Mouse (Mus musculus): ENCODE results near the gene 2810408A11Rik.
"Not testable (repeated sequence)": the region's sequence is repeated elsewhere in the genome, so short reads cannot be mapped to it uniquely, and the experiment has no call there.

Gene 2810408A11Rik

DNA sequence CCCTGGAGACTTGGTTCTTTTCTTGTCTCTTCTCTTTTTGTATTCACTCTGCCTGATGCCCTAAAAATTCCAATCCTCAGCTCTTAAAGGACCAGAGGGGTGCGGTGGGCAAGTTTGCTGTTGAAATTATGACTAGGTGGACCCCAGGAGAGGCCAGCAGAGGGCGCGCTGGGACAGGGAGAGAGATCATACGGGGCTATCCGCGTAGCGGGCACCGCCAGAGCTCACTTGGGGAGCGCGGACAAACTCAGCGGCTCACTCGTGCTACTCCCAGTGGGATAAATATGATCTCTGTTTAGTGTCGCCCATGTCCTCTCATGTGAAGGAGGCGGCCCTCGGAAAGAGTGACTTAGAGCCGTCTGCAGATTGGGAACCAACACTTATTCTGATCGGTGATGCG is 33.4 kb upstream of the 2810408A11Rik start:
- in situ Hi-C loops (cut with MboI; ENCODE audit: low pct_unique_long_range_greater_than_20kb in 1 of 2, low sequenced_read_pairs in 2 of 2, unreplicated experiment in 1 of 2): no loop called here

DNA sequence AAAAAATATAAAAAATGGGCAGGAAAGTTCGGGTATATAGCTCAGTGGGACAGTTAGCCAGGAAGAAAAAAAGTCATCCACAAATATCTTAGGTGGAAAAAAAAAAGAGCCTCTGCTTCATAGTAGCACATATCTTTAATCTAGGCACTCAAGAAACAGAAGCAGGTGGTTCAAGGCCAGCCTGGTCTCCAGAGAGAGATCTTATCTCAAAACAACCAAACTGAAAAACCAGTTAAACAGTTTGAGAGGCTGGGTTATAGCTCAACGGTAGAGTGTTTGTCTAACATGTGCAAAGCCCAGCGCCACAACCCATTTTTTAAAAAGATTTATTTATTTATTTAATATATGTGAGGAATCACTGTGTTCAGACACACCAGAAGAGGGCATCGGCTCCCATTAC is 32.3 kb upstream of the 2810408A11Rik start:
- in situ Hi-C loops (cut with MboI; ENCODE audit: low pct_unique_long_range_greater_than_20kb in 1 of 2, low sequenced_read_pairs in 2 of 2, unreplicated experiment in 1 of 2): no loop called here

DNA sequence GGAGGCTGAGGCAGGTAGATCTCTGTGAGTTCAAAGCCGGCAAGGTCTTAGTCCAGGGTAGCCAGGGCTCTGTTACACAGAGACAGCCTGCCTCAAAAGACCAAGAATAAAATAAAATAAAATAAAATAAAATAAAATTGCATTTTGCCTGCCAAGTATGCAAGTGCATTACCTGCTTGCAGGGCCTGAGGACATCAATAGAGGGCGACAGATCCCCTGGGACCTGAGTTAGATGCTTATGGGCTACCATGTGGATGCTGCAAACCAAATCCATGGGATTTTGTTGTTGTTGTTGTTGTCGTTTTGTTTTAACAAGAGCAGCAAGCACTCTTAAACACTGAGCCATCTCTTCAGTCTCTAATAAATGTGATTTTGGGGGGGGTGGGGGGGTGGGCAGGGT is 31.5 kb upstream of the 2810408A11Rik start:
- in situ Hi-C loops (cut with MboI; ENCODE audit: low pct_unique_long_range_greater_than_20kb in 1 of 2, low sequenced_read_pairs in 2 of 2, unreplicated experiment in 1 of 2): no loop called here

GRCm38 (mm10) chr11:69931769-69932168 is 31.0 kb upstream of the 2810408A11Rik start:
- in situ Hi-C loops (cut with MboI; ENCODE audit: low pct_unique_long_range_greater_than_20kb in 1 of 2, low sequenced_read_pairs in 2 of 2, unreplicated experiment in 1 of 2): no loop called here

DNA sequence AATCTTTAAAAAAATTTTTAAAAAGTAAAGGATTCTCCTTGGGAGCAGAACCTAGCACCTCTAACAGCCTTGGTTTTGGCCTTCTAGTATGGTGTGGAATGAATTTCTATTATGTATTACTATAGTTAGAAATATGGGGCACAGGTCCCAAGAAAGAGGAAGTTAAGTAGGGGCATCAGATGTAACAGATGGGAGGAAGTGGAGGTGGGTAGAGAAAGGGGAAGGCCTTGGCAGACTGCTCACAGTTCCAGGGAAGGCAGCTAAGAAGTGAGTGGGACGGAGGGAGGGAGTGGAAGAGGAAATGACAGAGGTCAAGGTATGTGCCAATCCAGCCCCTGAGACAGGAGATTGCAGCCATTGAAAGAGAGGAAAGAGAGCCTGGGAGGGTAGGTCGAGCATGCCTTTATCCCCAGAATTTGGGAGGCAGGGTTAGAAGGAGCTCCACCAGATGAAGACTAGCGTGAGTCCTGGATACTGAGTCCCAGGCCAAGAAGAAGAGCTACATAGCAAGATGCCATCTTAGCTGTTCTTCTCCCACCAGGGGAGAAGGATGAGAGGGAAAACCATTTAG is 30.3 kb upstream of the 2810408A11Rik start:
- in situ Hi-C loops (cut with MboI; ENCODE audit: low pct_unique_long_range_greater_than_20kb in 1 of 2, low sequenced_read_pairs in 2 of 2, unreplicated experiment in 1 of 2): no loop called here

DNA sequence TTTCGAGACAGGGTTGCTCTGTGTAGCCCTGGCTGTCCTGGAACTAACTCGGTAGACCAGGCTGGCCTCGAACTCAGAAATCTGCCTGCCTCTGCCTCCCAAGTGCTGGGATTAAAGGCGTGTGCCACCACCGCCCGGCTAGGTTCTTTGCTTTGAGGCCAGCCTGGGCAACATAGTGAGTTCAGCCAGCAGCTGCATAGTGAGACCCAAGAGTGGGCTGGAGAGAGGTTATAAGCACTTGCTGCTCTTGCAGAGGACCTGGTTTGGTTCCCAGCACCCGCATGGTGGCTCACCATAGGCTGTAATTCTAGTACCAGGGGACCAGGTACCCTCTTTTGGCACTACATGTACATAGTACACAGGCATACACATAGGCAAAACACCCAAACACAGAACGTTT is 29.4 kb upstream of the 2810408A11Rik start:
- in situ Hi-C loops (cut with MboI; ENCODE audit: low pct_unique_long_range_greater_than_20kb in 1 of 2, low sequenced_read_pairs in 2 of 2, unreplicated experiment in 1 of 2): not testable (repeated sequence)

DNA sequence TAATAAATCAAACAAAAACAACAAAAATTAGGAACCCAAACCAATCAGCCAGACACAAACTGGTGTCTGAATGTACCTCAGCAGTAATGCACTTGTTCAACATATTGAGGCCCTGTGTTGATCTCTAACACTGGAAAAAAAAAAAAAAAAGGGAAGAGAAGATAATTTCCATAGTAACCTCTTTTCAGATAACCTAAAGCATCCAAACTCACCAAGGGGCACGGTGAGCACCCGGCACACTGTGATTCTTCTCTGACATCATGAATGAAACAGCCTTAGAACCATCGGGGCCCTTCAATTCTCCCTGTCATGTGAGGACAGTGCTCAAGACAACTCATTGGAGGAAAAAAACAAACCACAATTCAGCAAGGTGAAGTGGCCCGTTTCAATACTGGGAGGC is 28.9 kb upstream of the 2810408A11Rik start:
- in situ Hi-C loops (cut with MboI; ENCODE audit: low pct_unique_long_range_greater_than_20kb in 1 of 2, low sequenced_read_pairs in 2 of 2, unreplicated experiment in 1 of 2): no loop called here

DNA sequence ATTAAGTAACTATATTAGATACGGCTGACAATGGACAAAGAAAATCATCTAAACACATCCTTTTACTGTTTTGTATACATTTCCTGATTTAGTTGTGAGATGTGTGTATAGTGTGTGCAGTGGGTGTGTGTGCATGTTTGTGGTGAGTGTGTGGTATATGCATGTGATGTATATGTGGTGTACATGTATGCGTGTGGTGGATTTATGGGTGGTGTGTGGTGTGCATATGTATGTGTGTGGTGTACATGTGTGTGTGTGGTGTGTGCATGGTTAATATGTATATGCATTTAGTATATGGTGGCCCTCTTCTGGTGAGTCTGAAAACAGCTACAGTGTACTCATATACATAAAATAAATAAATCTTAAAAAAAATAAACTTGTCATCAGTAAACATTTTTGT is 26.7 kb upstream of the 2810408A11Rik start:
- in situ Hi-C loops (cut with MboI; ENCODE audit: low pct_unique_long_range_greater_than_20kb in 1 of 2, low sequenced_read_pairs in 2 of 2, unreplicated experiment in 1 of 2): no loop called here

DNA sequence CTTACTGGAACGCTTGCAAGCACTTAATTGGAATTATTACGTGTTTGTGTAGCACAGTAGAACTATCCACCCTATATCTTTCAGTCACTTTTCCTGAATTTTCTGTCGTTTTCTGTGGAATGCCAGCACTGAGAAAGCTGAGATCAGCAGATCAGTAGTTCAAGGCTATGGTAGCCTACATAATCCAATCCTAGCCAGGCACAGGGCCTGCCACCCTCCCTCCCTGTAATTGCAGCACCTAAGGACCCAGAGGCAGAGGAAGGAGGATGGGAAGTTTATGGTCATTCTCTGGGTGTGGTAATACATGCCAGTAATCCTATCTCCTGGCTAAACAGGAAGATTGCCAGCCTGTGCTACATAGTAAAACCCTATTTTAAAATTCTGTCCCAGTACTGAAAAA is 22.0 kb upstream of the 2810408A11Rik start:
- in situ Hi-C loops (cut with MboI; ENCODE audit: low pct_unique_long_range_greater_than_20kb in 1 of 2, low sequenced_read_pairs in 2 of 2, unreplicated experiment in 1 of 2): no loop called here

GRCm38 (mm10) chr11:69922012-69922756 is 21.4 kb upstream of the 2810408A11Rik start:
- in situ Hi-C loops (cut with MboI; ENCODE audit: low pct_unique_long_range_greater_than_20kb in 1 of 2, low sequenced_read_pairs in 2 of 2, unreplicated experiment in 1 of 2): no loop called here

- in situ Hi-C loops (cut with MboI; ENCODE audit: low pct_unique_long_range_greater_than_20kb in 1 of 2, low sequenced_read_pairs in 2 of 2, unreplicated experiment in 1 of 2): no loop called here
Observed at GRCm38 (mm10) chr11:69921114-69922011, 20.6 kb upstream of the 2810408A11Rik start, which contains the start of gene Eif5a. Gene Eif5a, minus strand, starts transcription at chr11:69921958.

DNA sequence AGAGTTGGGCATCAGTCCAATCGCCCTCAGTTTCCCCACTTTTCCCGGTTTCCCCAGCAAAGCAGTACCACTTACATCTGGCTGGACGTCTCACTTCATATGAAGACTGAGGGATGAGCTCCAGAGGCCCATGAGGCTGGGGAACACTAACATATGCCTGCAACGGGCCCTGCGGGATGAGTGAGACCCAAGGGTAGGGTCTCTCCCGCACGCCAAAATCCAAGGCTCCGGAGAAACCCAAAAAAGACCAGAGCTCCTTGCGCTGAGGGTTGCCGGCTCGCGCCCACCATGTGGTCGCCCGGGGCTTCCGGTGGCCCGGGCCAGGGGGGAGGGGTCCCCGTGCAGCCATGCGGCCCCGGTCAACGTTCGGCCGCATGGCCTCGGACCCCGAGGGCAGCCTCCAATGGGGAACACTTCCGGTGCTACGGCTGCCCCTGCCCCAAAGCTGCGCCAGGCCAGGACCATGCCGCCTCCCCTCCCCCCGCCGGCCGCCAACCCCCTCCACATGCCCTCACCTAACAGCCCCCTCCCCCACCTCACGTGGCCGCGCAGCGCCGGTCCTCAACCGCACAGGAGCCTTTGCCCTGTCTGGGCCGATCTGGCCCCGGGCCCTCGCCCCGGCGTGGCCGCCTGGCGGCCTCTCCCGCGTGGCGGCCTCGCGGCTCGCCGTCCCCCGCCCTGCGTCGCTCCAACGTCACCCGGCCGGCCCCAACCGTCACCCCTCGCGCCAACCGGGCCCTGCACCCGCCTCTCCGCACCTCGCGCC is 19.7 kb upstream of the 2810408A11Rik start:
- in situ Hi-C loops (cut with MboI; ENCODE audit: low pct_unique_long_range_greater_than_20kb in 1 of 2, low sequenced_read_pairs in 2 of 2, unreplicated experiment in 1 of 2): no loop called here

DNA sequence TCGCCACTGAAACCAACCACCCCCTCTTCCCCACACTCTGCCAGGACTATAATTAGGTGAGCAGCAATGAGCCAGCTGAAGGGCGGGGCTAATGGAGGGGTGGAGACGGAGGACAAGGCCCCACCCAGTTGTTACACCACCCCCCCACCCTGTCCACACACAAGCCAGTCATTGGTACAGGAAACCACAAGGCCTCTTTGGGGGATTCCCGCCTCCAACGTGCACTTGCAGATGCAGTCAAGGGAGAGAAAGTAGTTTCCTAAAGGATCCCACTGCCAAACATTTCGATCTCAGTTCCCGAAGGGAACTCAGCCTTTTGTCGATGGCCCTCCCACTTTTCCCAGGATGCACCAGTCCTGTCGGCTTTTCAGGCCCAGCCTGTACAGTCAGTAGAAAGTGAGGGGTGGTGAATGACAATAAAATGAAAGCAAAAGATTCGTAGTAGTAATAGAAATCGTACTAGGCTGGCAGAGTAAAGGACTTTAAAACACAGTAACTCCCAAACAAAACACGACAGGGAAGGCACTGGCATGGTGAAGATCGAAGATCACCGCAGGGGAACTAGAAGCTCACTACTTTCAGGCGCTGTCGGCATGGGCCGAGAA is 19.0 kb upstream of the 2810408A11Rik start:
- in situ Hi-C loops (cut with MboI; ENCODE audit: low pct_unique_long_range_greater_than_20kb in 1 of 2, low sequenced_read_pairs in 2 of 2, unreplicated experiment in 1 of 2): no loop called here

- in situ Hi-C loops (cut with MboI; ENCODE audit: low pct_unique_long_range_greater_than_20kb in 1 of 2, low sequenced_read_pairs in 2 of 2, unreplicated experiment in 1 of 2): no loop called here
Observed at GRCm38 (mm10) chr11:69919053-69919452, 18.3 kb upstream of the 2810408A11Rik start.

DNA sequence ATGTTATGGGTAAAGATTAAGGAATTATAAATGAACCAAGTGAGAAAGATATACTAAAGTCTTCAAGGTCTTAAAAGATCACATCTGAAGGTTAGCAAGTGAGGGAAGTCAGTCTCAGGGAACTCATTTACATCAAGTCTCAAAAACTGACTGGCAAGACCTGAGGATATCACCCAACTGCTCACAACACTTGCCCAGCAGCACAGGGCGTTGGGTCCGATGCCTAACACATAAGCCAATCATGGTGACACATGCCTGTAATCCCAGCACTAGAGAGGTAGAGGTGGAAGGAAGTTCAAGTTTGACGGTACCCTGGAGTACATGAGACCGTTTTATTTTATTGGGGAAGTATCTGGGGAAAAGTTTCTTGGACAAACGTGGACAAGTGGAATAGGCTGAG is 17.3 kb upstream of the 2810408A11Rik start:
- in situ Hi-C loops (cut with MboI; ENCODE audit: low pct_unique_long_range_greater_than_20kb in 1 of 2, low sequenced_read_pairs in 2 of 2, unreplicated experiment in 1 of 2): no loop called here

- in situ Hi-C loops (cut with MboI; ENCODE audit: low pct_unique_long_range_greater_than_20kb in 1 of 2, low sequenced_read_pairs in 2 of 2, unreplicated experiment in 1 of 2): no loop called here
Observed at GRCm38 (mm10) chr11:69917379-69917948, 16.7 kb upstream of the 2810408A11Rik start.

GRCm38 (mm10) chr11:69916652-69917378 is 16.0 kb upstream of the 2810408A11Rik start:
- in situ Hi-C loops (cut with MboI; ENCODE audit: low pct_unique_long_range_greater_than_20kb in 1 of 2, low sequenced_read_pairs in 2 of 2, unreplicated experiment in 1 of 2): not testable (repeated sequence)

Measured in mouse embryonic stem cell (cell line).